ENCODE assay signal across 13 mouse cellular contexts in the genomic region with DNA sequence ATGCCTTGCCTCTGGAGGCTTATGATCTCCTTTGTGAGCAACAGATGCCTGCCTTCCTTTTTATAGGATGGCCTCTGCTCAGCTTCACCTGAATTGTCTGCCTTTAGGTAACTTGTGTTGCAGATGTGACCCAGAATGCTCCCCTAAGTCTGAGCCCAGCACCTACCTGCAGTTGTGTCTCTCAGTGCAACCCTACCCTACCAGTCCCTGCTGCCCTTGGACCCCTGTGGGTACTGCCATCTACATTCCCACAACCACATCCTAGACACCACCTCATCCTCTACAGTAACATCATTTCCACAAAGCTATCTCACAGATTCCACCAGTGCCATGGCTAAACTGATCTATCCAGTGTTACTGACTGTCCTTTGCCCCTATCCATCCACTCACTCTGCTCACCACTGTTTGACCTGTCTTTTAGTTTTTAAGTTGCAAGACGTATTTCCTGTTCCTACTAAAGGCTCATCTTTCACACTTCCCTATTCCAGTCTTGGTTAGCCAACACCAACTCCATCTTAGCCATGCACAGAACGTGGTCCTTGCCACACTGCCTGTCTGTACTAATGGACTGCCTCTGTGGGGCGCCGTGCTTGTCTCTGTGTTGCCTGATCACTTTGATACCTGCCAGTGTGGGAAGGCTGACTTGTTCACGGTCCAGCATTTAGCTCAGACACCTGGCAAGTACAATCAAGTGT. TPM values are rescaled to one million over a fixed set of nuclear protein-coding genes. Genes with fewer than 3 reads are reported as not detected.
DNase-seq lines count a peak whose midpoint lies in the region; ATAC-seq lines count a peak whose summit lies in the region.
"Had no signal": no experiment of that assay in that cellular context is flagged by ENCODE, and none has a peak within 500 bp of the region (broad histone marks: within the 10 kb centered on the region; RNA-seq: fewer than 3 reads in every experiment).

No protein-coding gene starts in this region.

- H3K4me2 ChIP-seq in midbrain, embryonic 11.5 days, result no peak overlapping the region
- H3K4me2 ChIP-seq in forebrain, embryonic 14.5 days (ENCODE audit: low read length), result no peak overlapping the region
- peak overlapping the region; percentile 0; the same call in 1 of the 2 replicates for H3K4me2 ChIP-seq in limb, embryonic 12.5 days
- no peak overlapping the region for H3K4me2 ChIP-seq in neural tube, embryonic 15.5 days
- H3K4me2 ChIP-seq: heart, embryonic 15.5 days had no signal

- H3K4me1 ChIP-seq in midbrain, embryonic 11.5 days (ENCODE audit: control insufficient read depth, insufficient read depth, low read length), result no peaks in the 10 kb centered on the region
- peaks cover 4% of the 10 kb centered on the region for H3K4me1 ChIP-seq in midbrain, embryonic 10.5 days
- no peaks in the 10 kb centered on the region for H3K4me1 ChIP-seq in forebrain, embryonic 14.5 days (ENCODE audit: control insufficient read depth, insufficient read depth, low read length)
- H3K4me1 ChIP-seq in limb, embryonic 12.5 days (replicated peaks), result no peaks in the 10 kb centered on the region
- H3K4me1 ChIP-seq in neural tube, embryonic 15.5 days, result no peaks in the 10 kb centered on the region
- H3K4me1 ChIP-seq: heart, embryonic 15.5 days had no signal

- intact Hi-C loops in gastrocnemius, postnatal 14 days (cut with DNase I; ENCODE audit: low total_unique reads), result no loop called here

- no peak overlapping the region for H3K4me3 ChIP-seq in midbrain, embryonic 11.5 days (ENCODE audit: low read depth, low read length)
- H3K4me3 ChIP-seq in midbrain, embryonic 10.5 days, result no peak overlapping the region
- H3K4me3 ChIP-seq in forebrain, embryonic 14.5 days (ENCODE audit: low read depth, low read length), result no peak overlapping the region
- H3K4me3 ChIP-seq in limb, embryonic 12.5 days (replicated peaks), result no peak overlapping the region
- no peak overlapping the region for H3K4me3 ChIP-seq in neural tube, embryonic 15.5 days (replicated peaks)
- H3K4me3 ChIP-seq: gastrocnemius, adult 2 months; heart, embryonic 15.5 days had no signal

- no peaks in the 10 kb centered on the region for H3K27me3 ChIP-seq in midbrain, embryonic 11.5 days (ENCODE audit: control insufficient read depth, insufficient read depth, low read length)
- no peaks in the 10 kb centered on the region for H3K27me3 ChIP-seq in midbrain, embryonic 10.5 days (ENCODE audit: low read depth, poor library complexity, severe bottlenecking)
- no peaks in the 10 kb centered on the region for H3K27me3 ChIP-seq in forebrain, embryonic 14.5 days (replicated peaks; ENCODE audit: control insufficient read depth, insufficient read depth, low read length)
- H3K27me3 ChIP-seq in limb, embryonic 12.5 days, result no peaks in the 10 kb centered on the region
- no peaks in the 10 kb centered on the region for H3K27me3 ChIP-seq in neural tube, embryonic 15.5 days (replicated peaks)
- H3K27me3 ChIP-seq: heart, embryonic 15.5 days had no signal

- no peak overlapping the region for H3K9ac ChIP-seq in midbrain, embryonic 11.5 days (ENCODE audit: low read length)
- H3K9ac ChIP-seq in forebrain, embryonic 14.5 days (ENCODE audit: low read length), result no peak overlapping the region
- H3K9ac ChIP-seq in limb, embryonic 12.5 days (replicated peaks), result no peak overlapping the region
- no peak overlapping the region for H3K9ac ChIP-seq in neural tube, embryonic 15.5 days (replicated peaks)
- H3K9ac ChIP-seq: heart, embryonic 15.5 days had no signal

- H3K9me3 ChIP-seq in midbrain, embryonic 11.5 days (ENCODE audit: control insufficient read depth, low read length), result no peaks in the 10 kb centered on the region
- H3K9me3 ChIP-seq in midbrain, embryonic 10.5 days (replicated peaks), result no peaks in the 10 kb centered on the region
- H3K9me3 ChIP-seq in forebrain, embryonic 14.5 days (replicated peaks; ENCODE audit: control insufficient read depth, low read length), result no peaks in the 10 kb centered on the region
- H3K9me3 ChIP-seq in limb, embryonic 12.5 days, result no peaks in the 10 kb centered on the region
- no peaks in the 10 kb centered on the region for H3K9me3 ChIP-seq in neural tube, embryonic 15.5 days (replicated peaks)
- H3K9me3 ChIP-seq: G1E; heart, embryonic 15.5 days had no signal

- DNase-seq in midbrain, embryonic 11.5 days (ENCODE audit: low spot score, missing footprints), result no peak
- DNase-seq in midbrain, embryonic 10.5 days (ENCODE audit: low spot score), result no peak
- no peak for DNase-seq in forebrain, embryonic 14.5 days (ENCODE audit: low spot score)
- DNase-seq in gastrocnemius, postnatal 14 days, result no peak
- DNase-seq in adrenal gland, postnatal 4 days (ENCODE audit: low spot score in 2 of 2), result no peak
- DNase-seq: gastrocnemius, adult 2 months; kidney, adult 9 months; lung, adult 2 months; thymus, adult 2 months had no signal

- WGBS in midbrain, embryonic 11.5 days, result 77% methylated on average over 5 of the region's 5 CpGs
- 80% methylated on average over 5 of the region's 5 CpGs for WGBS in midbrain, embryonic 10.5 days
- 67% methylated on average over 5 of the region's 5 CpGs for WGBS in forebrain, embryonic 14.5 days
- WGBS in limb, embryonic 12.5 days, result 66% methylated on average over 5 of the region's 5 CpGs
- WGBS in neural tube, embryonic 15.5 days, result 73% methylated on average over 5 of the region's 5 CpGs

- no peak overlapping the region for H3K27ac ChIP-seq in midbrain, embryonic 11.5 days (ENCODE audit: low read depth, low read length)
- no peak overlapping the region for H3K27ac ChIP-seq in midbrain, embryonic 10.5 days (replicated peaks)
- no peak overlapping the region for H3K27ac ChIP-seq in forebrain, embryonic 14.5 days (ENCODE audit: low read depth, low read length)
- H3K27ac ChIP-seq in limb, embryonic 12.5 days, result no peak overlapping the region
- no peak overlapping the region for H3K27ac ChIP-seq in neural tube, embryonic 15.5 days (replicated peaks)
- H3K27ac ChIP-seq: gastrocnemius, adult 2 months; heart, embryonic 15.5 days had no signal

- H3K36me3 ChIP-seq in midbrain, embryonic 11.5 days (ENCODE audit: control insufficient read depth, insufficient read depth, low read length), result no peaks in the 10 kb centered on the region
- peaks cover 13% of the 10 kb centered on the region for H3K36me3 ChIP-seq in midbrain, embryonic 10.5 days
- peaks cover 9% of the 10 kb centered on the region for H3K36me3 ChIP-seq in forebrain, embryonic 14.5 days (ENCODE audit: control insufficient read depth, insufficient read depth, low read length)
- peaks cover 11% of the 10 kb centered on the region; the same call in 1 of the 2 replicates for H3K36me3 ChIP-seq in limb, embryonic 12.5 days
- peaks cover 9% of the 10 kb centered on the region for H3K36me3 ChIP-seq in neural tube, embryonic 15.5 days
- H3K36me3 ChIP-seq: heart, embryonic 15.5 days had no signal

- peak; percentile 47; the same call in 1 of the 2 replicates for ATAC-seq in midbrain, embryonic 11.5 days (ENCODE audit: low FRiP score)
- ATAC-seq in forebrain, embryonic 14.5 days, result 0 out of 2 replicates have a peak, but pooled peaks have one; percentile 28
- peak; percentile 28; the same call in 1 of the 2 replicates for ATAC-seq in limb, embryonic 12.5 days (ENCODE audit: insufficient number of reproducible peaks, insufficient read depth, low FRiP score, low TSS enrichment, low read depth)
- ATAC-seq in neural tube, embryonic 15.5 days (ENCODE audit: low FRiP score), result peak; percentile 18; the same call in 1 of the 2 replicates

RNA-seq across cellular contexts. Expression of a gene that starts 1.4 kb away (rescaled TPM):
- polyA plus RNA-seq in midbrain, embryonic 11.5 days (2014; fragmentation: Nextera tagmentation; extraction: Ambion mirVana), result 0.03 TPM in 1 of 2 replicates, not detected in the other
- polyA plus RNA-seq in midbrain, embryonic 10.5 days (2016; fragmentation: Nextera tagmentation; extraction: Ambion mirVana), result not detected in 2 replicates
- 0.04 and 0.11 TPM in 2 replicates for polyA plus RNA-seq in forebrain, embryonic 14.5 days (2014; fragmentation: Nextera tagmentation; extraction: Ambion mirVana)
- 0.05 TPM in 1 of 2 replicates, not detected in the other for polyA plus RNA-seq in limb, embryonic 12.5 days (2016; fragmentation: Nextera tagmentation; extraction: Ambion mirVana)
- 0.08 and 0.11 TPM in 2 replicates for polyA plus RNA-seq in neural tube, embryonic 15.5 days (2015; fragmentation: Nextera tagmentation; extraction: Ambion mirVana)
- under 1 TPM in 1 of 2 experiments, not detected in 1; 0.07 TPM for total RNA-seq in gastrocnemius, postnatal 14 days (2021)
- total RNA-seq in adrenal gland, postnatal 4 days (2021), result under 1 TPM; 0.17 to 0.23 TPM
- polyA plus RNA-seq: G1E had no signal
